Mouse (Mus musculus) cortical plate, adult 2 months (tissue): Measurements from ENCODE around the gene Arhgap22.

ENCODE experiments used
- CTCF ChIP-seq: fragments of 200-500 bp; IDR thresholded peaks from 2 replicates; pipeline ENCODE4 v1.5.1; 2011; ENCODE audit warnings: mild to moderate bottlenecking, control low read depth, low read length; ENCODE audit not compliant: insufficient read depth; ENCODE audit errors: extremely low read depth
- POLR2A ChIP-seq: fragments of 200-500 bp; IDR thresholded peaks from 2 replicates; pipeline ENCODE4 v1.6.1; 2011; ENCODE audit warnings: mild to moderate bottlenecking, low read length, control low read depth; ENCODE audit not compliant: insufficient read depth; ENCODE audit errors: extremely low read depth

GRCm38 (mm10) chr14:33373271-33373670 is 159.4 kb downstream of the Arhgap22 start:
- no peak for TF ChIP-seq POLR2A
- no peak for TF ChIP-seq CTCF
